9 mouse cellular contexts compared by ENCODE assay signal in the genomic region with DNA sequence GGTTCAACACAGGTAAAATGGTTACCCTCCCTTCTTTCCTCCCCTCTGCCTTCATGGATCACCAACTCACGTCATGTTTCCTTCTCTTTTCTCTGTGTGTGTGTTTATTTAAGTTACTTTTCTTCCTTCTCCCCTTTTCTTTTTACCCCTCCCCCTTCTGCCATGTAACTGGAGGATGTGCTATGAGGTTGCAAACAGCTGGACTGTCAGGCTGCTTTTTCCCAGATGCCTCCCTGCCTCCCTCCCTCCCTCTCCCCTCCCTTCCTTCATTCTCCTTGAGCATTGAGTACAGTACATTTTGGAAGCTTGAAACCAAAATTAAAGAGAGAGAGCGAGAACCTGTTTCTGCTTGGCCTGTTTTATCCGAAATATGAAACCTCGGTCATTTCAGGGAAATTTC. TPM values are rescaled to one million over a fixed set of nuclear protein-coding genes. Genes with fewer than 3 reads are reported as not detected.
DNase-seq lines count a peak whose midpoint lies in the region; ATAC-seq lines count a peak whose summit lies in the region.
"Had no signal": no experiment of that assay in that cellular context is flagged by ENCODE, and none has a peak within 500 bp of the region (broad histone marks: within the 10 kb centered on the region; RNA-seq: fewer than 3 reads in every experiment).

No protein-coding gene starts in this region.

- no peaks in the 10 kb centered on the region for H3K9me3 ChIP-seq in kidney, embryonic 14.5 days (ENCODE audit: control insufficient read depth, low read length)
- no peaks in the 10 kb centered on the region for H3K9me3 ChIP-seq in neural tube, embryonic 13.5 days
- H3K9me3 ChIP-seq in intestine, embryonic 16.5 days (ENCODE audit: control insufficient read depth, low read length), result no peaks in the 10 kb centered on the region
- H3K9me3 ChIP-seq: neural tube, embryonic 12.5 days had no signal

- no peak overlapping the region for H3K27ac ChIP-seq in kidney, embryonic 14.5 days (ENCODE audit: low read depth, low read length)
- H3K27ac ChIP-seq in neural tube, embryonic 13.5 days (replicated peaks), result no peak overlapping the region
- peak overlapping the region; percentile 99 for H3K27ac ChIP-seq in intestine, embryonic 16.5 days (ENCODE audit: low read length)

- H3K27me3 ChIP-seq in kidney, embryonic 14.5 days (ENCODE audit: control insufficient read depth, insufficient read depth, low read length), result peaks cover 13% of the 10 kb centered on the region
- H3K27me3 ChIP-seq in neural tube, embryonic 13.5 days, result peaks cover 27% of the 10 kb centered on the region
- H3K27me3 ChIP-seq in intestine, embryonic 16.5 days (replicated peaks; ENCODE audit: control insufficient read depth, insufficient read depth, low read length), result no peaks in the 10 kb centered on the region

- peaks cover 51% of the 10 kb centered on the region for H3K36me3 ChIP-seq in kidney, embryonic 14.5 days (ENCODE audit: control insufficient read depth, insufficient read depth, low read length)
- H3K36me3 ChIP-seq in neural tube, embryonic 13.5 days, result peaks cover 56% of the 10 kb centered on the region
- H3K36me3 ChIP-seq in intestine, embryonic 16.5 days (ENCODE audit: control insufficient read depth, insufficient read depth, low read length), result peaks cover 33% of the 10 kb centered on the region

- no peak for DNase-seq in kidney, postnatal 10 days
- DNase-seq in neural tube, embryonic 10.5 days (ENCODE audit: extremely low spot score, low spot score), result no peak
- no peak for DNase-seq in right cerebral cortex, adult 2 months (ENCODE audit: low spot score in 2 of 2)
- DNase-seq in T-cell, adult 2 months (ENCODE audit: low spot score), result no peak
- DNase-seq: gastrocnemius, postnatal 10 days had no signal

- H3K4me2 ChIP-seq in kidney, embryonic 14.5 days (replicated peaks; ENCODE audit: low read depth, low read length), result no peak overlapping the region
- peak overlapping the region; percentile 73 for H3K4me2 ChIP-seq in neural tube, embryonic 13.5 days
- H3K4me2 ChIP-seq in intestine, embryonic 16.5 days (ENCODE audit: low read depth, low read length), result peak overlapping the region; percentile 91

- 0 out of 2 replicates have a peak overlapping the region, but pooled peaks have one; percentile 63 for H3K9ac ChIP-seq in kidney, embryonic 14.5 days (ENCODE audit: low read depth, low read length)
- peak overlapping the region; percentile 76 for H3K9ac ChIP-seq in neural tube, embryonic 13.5 days
- H3K9ac ChIP-seq in intestine, embryonic 16.5 days (ENCODE audit: low read depth, low read length), result peak overlapping the region; percentile 89; the same call in 1 of the 2 replicates

- H3K4me1 ChIP-seq in kidney, embryonic 14.5 days (ENCODE audit: control insufficient read depth, insufficient read depth, low read length), result peaks cover 13% of the 10 kb centered on the region
- H3K4me1 ChIP-seq in neural tube, embryonic 13.5 days (replicated peaks), result peaks cover 35% of the 10 kb centered on the region
- H3K4me1 ChIP-seq in intestine, embryonic 16.5 days (ENCODE audit: control insufficient read depth, insufficient read depth, low read length), result peaks cover 30% of the 10 kb centered on the region

- 67% methylated on average over 4 of the region's 4 CpGs for WGBS in kidney, embryonic 14.5 days
- 83% methylated on average over 4 of the region's 4 CpGs for WGBS in neural tube, embryonic 13.5 days
- WGBS in intestine, embryonic 16.5 days, result 73% methylated on average over 4 of the region's 4 CpGs

- no peak overlapping the region for H3K4me3 ChIP-seq in kidney, embryonic 14.5 days (ENCODE audit: low read length)
- peak overlapping the region; percentile 55; the same call in 1 of the 2 replicates for H3K4me3 ChIP-seq in neural tube, embryonic 13.5 days
- peak overlapping the region; percentile 72 for H3K4me3 ChIP-seq in intestine, embryonic 16.5 days (ENCODE audit: low read length)

- no peak for ATAC-seq in kidney, embryonic 14.5 days (ENCODE audit: low FRiP score, low TSS enrichment)
- ATAC-seq in neural tube, embryonic 13.5 days (ENCODE audit: low read depth), result no peak
- no peak for ATAC-seq in intestine, embryonic 16.5 days

RNA-seq across cellular contexts. Expression of a gene that starts 2.3 kb away (rescaled TPM):
- polyA plus RNA-seq in kidney, embryonic 14.5 days (2014; fragmentation: Nextera tagmentation; extraction: Ambion mirVana), result 1.8 and 2.5 TPM in 2 replicates
- 4.6 TPM in 2 replicates for polyA plus RNA-seq in neural tube, embryonic 13.5 days (2015; fragmentation: Nextera tagmentation; extraction: Ambion mirVana)
- polyA plus RNA-seq in intestine, embryonic 16.5 days (2015; fragmentation: Nextera tagmentation; extraction: Ambion mirVana), result 6.8 and 7.1 TPM in 2 replicates

RNA-seq across cellular contexts. Expression of a gene that starts 11.0 kb away (rescaled TPM):
- 45.0 and 48.7 TPM in 2 replicates for polyA plus RNA-seq in kidney, embryonic 14.5 days (2014; fragmentation: Nextera tagmentation; extraction: Ambion mirVana)
- polyA plus RNA-seq in neural tube, embryonic 13.5 days (2015; fragmentation: Nextera tagmentation; extraction: Ambion mirVana), result 78.0 and 79.6 TPM in 2 replicates
- polyA plus RNA-seq in intestine, embryonic 16.5 days (2015; fragmentation: Nextera tagmentation; extraction: Ambion mirVana), result 35.5 and 40.3 TPM in 2 replicates

RNA-seq across cellular contexts. Expression of a gene that starts 16.8 kb away (rescaled TPM):
- 30.3 and 34.3 TPM in 2 replicates for polyA plus RNA-seq in kidney, embryonic 14.5 days (2014; fragmentation: Nextera tagmentation; extraction: Ambion mirVana)
- 8.6 and 8.9 TPM in 2 replicates for polyA plus RNA-seq in neural tube, embryonic 13.5 days (2015; fragmentation: Nextera tagmentation; extraction: Ambion mirVana)
- 83.5 and 84.5 TPM in 2 replicates for polyA plus RNA-seq in intestine, embryonic 16.5 days (2015; fragmentation: Nextera tagmentation; extraction: Ambion mirVana)

RNA-seq across cellular contexts. Expression of a gene that starts 28.6 kb away (rescaled TPM):
- 1.2 and 1.5 TPM in 2 replicates for polyA plus RNA-seq in kidney, embryonic 14.5 days (2014; fragmentation: Nextera tagmentation; extraction: Ambion mirVana)
- polyA plus RNA-seq in neural tube, embryonic 13.5 days (2015; fragmentation: Nextera tagmentation; extraction: Ambion mirVana), result 137 and 141 TPM in 2 replicates
- 5.2 and 6.5 TPM in 2 replicates for polyA plus RNA-seq in intestine, embryonic 16.5 days (2015; fragmentation: Nextera tagmentation; extraction: Ambion mirVana)
